Mouse (Mus musculus): ENCODE results near the gene Idi1. TPM values are rescaled to one million over a fixed set of nuclear protein-coding genes. Genes with fewer than 3 reads are reported as not detected.
"Not testable (repeated sequence)": the region's sequence is repeated elsewhere in the genome, so short reads cannot be mapped to it uniquely, and the experiment has no call there.

The Idi1 gene
- 179 and 207 TPM in 2 replicates for polyA plus RNA-seq (2014; fragmentation: Nextera tagmentation; extraction: Ambion mirVana)

DNA sequence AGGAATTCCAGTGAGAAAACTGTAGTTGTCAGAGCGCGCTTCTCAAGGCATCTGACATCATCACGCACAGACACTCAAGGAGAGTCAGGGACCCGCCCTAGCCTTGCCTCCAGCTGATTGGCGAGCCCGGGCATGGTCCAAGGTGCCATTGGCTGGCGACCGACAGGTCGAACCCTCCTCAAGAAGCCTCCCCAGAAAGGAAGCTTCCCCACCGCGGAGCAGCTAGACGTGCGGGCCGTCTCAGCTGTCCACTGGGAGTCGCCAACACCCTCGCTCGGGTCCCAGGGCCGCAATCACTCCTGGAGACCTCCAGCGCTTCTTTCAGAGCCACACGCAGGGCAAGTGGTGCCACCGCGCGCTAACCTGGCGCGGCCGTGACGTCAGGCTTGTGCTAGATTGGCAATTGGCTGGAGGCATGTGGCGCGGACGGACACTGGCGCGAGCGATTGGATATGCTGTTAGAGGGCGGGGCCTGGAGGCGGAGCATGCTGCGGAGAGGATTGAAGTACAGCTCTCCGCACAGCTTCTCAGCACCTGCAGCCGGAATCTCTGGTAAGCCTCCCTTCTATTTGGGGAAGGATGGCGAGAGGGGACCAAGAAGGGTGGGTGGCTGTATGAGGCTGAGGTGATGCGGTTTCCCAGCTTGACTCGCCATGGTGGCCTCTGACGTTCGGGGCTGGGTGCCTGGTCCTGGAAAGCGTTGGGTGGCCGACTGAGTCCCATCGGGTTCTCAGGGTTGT is at the start of gene Idi1:
Gene Idi1 (plus strand): TSS at position 57 of the 740 bp plus-strand sequence.
- Histone ChIP-seq H3K4me3 (ENCODE audit: low read depth, low read length) (peak within 1 kb of the TSS; percentile 74), H3K36me3 (ENCODE audit: control insufficient read depth, insufficient read depth, low read length) (peaks cover 12% of the 10 kb centered on the region), H3K9me3 (ENCODE audit: control insufficient read depth, low read length) (no peaks in the 10 kb centered on the region), H3K9ac (ENCODE audit: low read length) (peak within 1 kb of the TSS; percentile 79), H3K27me3 (ENCODE audit: control insufficient read depth, insufficient read depth, low read length) (no peaks in the 10 kb centered on the region), H3K4me2 (peak within 1 kb of the TSS; percentile 59), H3K27ac (ENCODE audit: low read depth, low read length) (peak within 1 kb of the TSS; percentile 96), H3K4me1 (ENCODE audit: control insufficient read depth, insufficient read depth, low read length) (peaks cover 4% of the 10 kb centered on the region)
- ATAC-seq (ENCODE audit: low FRiP score) (peak; percentile 100), DNase-seq (ENCODE audit: low spot score, missing footprints) (peak; percentile 100)
- under 1% methylated on average over 46 of the region's 46 CpGs for WGBS

GRCm38 (mm10) chr13:8838394-8838793 is 46.9 kb upstream of the Idi1 start:
- Histone ChIP-seq H3K4me2 (no peak overlapping the region), H3K27ac (ENCODE audit: low read depth, low read length) (no peak overlapping the region), H3K9ac (ENCODE audit: low read length) (no peak overlapping the region), H3K4me1 (ENCODE audit: control insufficient read depth, insufficient read depth, low read length) (no peaks in the 10 kb centered on the region), H3K36me3 (ENCODE audit: control insufficient read depth, insufficient read depth, low read length) (peaks cover 11% of the 10 kb centered on the region), H3K9me3 (ENCODE audit: control insufficient read depth, low read length) (no peaks in the 10 kb centered on the region), H3K4me3 (ENCODE audit: low read depth, low read length) (no peak overlapping the region), H3K27me3 (ENCODE audit: control insufficient read depth, insufficient read depth, low read length) (no peaks in the 10 kb centered on the region)
- ATAC-seq (ENCODE audit: low FRiP score) (no peak), DNase-seq (ENCODE audit: low spot score, missing footprints) (no peak)
- WGBS: 48% methylated on average over 3 of the region's 3 CpGs

GRCm38 (mm10) chr13:8839111-8839510 is 46.2 kb upstream of the Idi1 start:
- ATAC-seq (ENCODE audit: low FRiP score): no peak
- Histone ChIP-seq H3K4me2 (no peak overlapping the region), H3K4me1 (ENCODE audit: control insufficient read depth, insufficient read depth, low read length) (no peaks in the 10 kb centered on the region), H3K9ac (ENCODE audit: low read length) (no peak overlapping the region), H3K27me3 (ENCODE audit: control insufficient read depth, insufficient read depth, low read length) (no peaks in the 10 kb centered on the region), H3K4me3 (ENCODE audit: low read depth, low read length) (no peak overlapping the region), H3K27ac (ENCODE audit: low read depth, low read length) (no peak overlapping the region), H3K9me3 (ENCODE audit: control insufficient read depth, low read length) (no peaks in the 10 kb centered on the region), H3K36me3 (ENCODE audit: control insufficient read depth, insufficient read depth, low read length) (peaks cover 11% of the 10 kb centered on the region)
- 90% methylated on average over 10 of the region's 10 CpGs for WGBS
- DNase-seq (ENCODE audit: low spot score, missing footprints): no peak

DNA sequence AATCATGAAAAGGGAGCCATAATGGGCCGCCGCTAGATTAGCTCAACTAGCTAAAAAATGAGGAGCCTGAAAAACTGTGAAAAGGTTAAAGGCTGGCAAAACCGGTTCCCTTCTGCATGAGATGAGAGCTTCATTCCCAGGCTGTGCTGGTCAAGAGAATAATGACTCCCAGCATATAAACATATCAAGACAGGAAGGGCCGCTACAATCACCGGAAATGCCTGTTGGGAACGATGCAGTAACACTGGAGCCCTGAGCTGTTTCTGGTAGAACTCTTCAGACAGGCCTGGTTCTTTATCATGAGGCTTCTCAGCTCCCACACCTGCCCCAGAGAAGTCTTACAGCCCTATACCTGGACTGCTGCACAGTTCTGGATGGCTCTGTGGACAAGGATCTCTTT is 45.4 kb upstream of the Idi1 start:
- H3K9ac ChIP-seq (ENCODE audit: low read length): no peak overlapping the region
- no peak overlapping the region for H3K4me3 ChIP-seq (ENCODE audit: low read depth, low read length)
- no peak overlapping the region for H3K27ac ChIP-seq (ENCODE audit: low read depth, low read length)
- no peak for ATAC-seq (ENCODE audit: low FRiP score)
- DNase-seq (ENCODE audit: low spot score, missing footprints): no peak
- H3K4me1 ChIP-seq (ENCODE audit: control insufficient read depth, insufficient read depth, low read length): no peaks in the 10 kb centered on the region
- H3K4me2 ChIP-seq: no peak overlapping the region
- WGBS: 82% methylated on average over 6 of the region's 6 CpGs
- peaks cover 7% of the 10 kb centered on the region for H3K36me3 ChIP-seq (ENCODE audit: control insufficient read depth, insufficient read depth, low read length)
- no peaks in the 10 kb centered on the region for H3K27me3 ChIP-seq (ENCODE audit: control insufficient read depth, insufficient read depth, low read length)
- H3K9me3 ChIP-seq (ENCODE audit: control insufficient read depth, low read length): no peaks in the 10 kb centered on the region

- ATAC-seq (ENCODE audit: low FRiP score) (no peak), DNase-seq (ENCODE audit: low spot score, missing footprints) (no peak)
- no peaks in the 10 kb centered on the region for H3K4me1 ChIP-seq (ENCODE audit: control insufficient read depth, insufficient read depth, low read length)
- no peak overlapping the region for H3K4me2 ChIP-seq
- H3K27me3 ChIP-seq (ENCODE audit: control insufficient read depth, insufficient read depth, low read length): no peaks in the 10 kb centered on the region
- WGBS: 84% methylated on average over 2 of the region's 2 CpGs
- no peaks in the 10 kb centered on the region for H3K9me3 ChIP-seq (ENCODE audit: control insufficient read depth, low read length)
- no peak overlapping the region for H3K27ac ChIP-seq (ENCODE audit: low read depth, low read length)
- H3K4me3 ChIP-seq (ENCODE audit: low read depth, low read length): no peak overlapping the region
- no peak overlapping the region for H3K9ac ChIP-seq (ENCODE audit: low read length)
- peaks cover 9% of the 10 kb centered on the region for H3K36me3 ChIP-seq (ENCODE audit: control insufficient read depth, insufficient read depth, low read length)
Observed at GRCm38 (mm10) chr13:8840941-8841340, 44.4 kb upstream of the Idi1 start.

- WGBS: 94% methylated on average over 7 of the region's 7 CpGs
- H3K27me3 ChIP-seq (ENCODE audit: control insufficient read depth, insufficient read depth, low read length); H3K27ac ChIP-seq (ENCODE audit: low read depth, low read length); DNase-seq (ENCODE audit: low spot score, missing footprints); H3K9me3 ChIP-seq (ENCODE audit: control insufficient read depth, low read length); H3K9ac ChIP-seq (ENCODE audit: low read length); H3K4me2 ChIP-seq; ATAC-seq (ENCODE audit: low FRiP score); H3K4me1 ChIP-seq (ENCODE audit: control insufficient read depth, insufficient read depth, low read length); H3K36me3 ChIP-seq (ENCODE audit: control insufficient read depth, insufficient read depth, low read length); H3K4me3 ChIP-seq (ENCODE audit: low read depth, low read length): not testable (repeated sequence)
Observed at GRCm38 (mm10) chr13:8841846-8842245, 43.5 kb upstream of the Idi1 start.

DNA sequence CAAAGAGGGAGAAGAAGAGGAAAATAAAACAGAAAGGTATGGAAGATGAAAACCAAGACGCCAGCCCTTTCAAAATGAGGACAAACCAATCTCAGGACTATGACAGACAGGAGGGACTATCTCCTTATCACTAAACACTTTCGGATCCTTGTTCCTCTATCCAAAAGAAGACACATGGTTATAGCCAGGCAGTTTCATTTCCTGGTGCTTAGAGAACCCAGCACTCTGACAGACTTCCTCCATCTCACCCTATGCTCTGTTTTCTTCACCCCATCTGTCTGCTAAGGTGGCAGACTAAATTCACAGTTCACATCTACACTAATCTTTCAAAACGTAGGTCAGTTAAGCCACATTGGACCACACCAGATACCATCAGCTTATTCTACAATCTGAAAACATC is 43.0 kb upstream of the Idi1 start:
- Histone ChIP-seq H3K27ac (ENCODE audit: low read depth, low read length) (no peak overlapping the region), H3K9ac (ENCODE audit: low read length) (no peak overlapping the region), H3K9me3 (ENCODE audit: control insufficient read depth, low read length) (no peaks in the 10 kb centered on the region), H3K4me3 (ENCODE audit: low read depth, low read length) (no peak overlapping the region), H3K36me3 (ENCODE audit: control insufficient read depth, insufficient read depth, low read length) (peaks cover 11% of the 10 kb centered on the region), H3K4me2 (no peak overlapping the region), H3K4me1 (ENCODE audit: control insufficient read depth, insufficient read depth, low read length) (no peaks in the 10 kb centered on the region), H3K27me3 (ENCODE audit: control insufficient read depth, insufficient read depth, low read length) (no peaks in the 10 kb centered on the region)
- DNase-seq (ENCODE audit: low spot score, missing footprints) (no peak), ATAC-seq (ENCODE audit: low FRiP score) (no peak)
- 93% methylated on average over 3 of the region's 3 CpGs for WGBS

DNA sequence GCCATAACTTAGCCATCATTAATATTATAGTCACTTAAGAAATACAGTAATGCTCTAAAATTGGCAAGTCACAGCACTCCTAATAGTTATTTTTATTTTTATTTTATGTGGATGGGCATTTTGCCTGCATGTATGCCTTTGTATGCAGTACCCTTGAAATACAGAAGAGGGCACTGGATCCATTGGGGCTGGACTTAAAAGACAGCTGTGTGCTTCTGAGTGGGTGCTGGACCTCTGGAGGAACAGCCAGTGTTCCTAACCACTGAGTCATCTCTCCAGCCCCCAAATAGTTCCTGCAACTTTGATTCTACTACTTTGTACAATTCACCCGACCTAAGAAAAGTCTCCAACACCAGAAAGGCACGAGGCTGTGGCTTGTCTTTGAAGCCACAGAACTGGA is 37.6 kb upstream of the Idi1 start:
- H3K4me2 ChIP-seq: no peak overlapping the region
- H3K36me3 ChIP-seq (ENCODE audit: control insufficient read depth, insufficient read depth, low read length): peaks cover 8% of the 10 kb centered on the region; the same call in 1 of the 2 replicates
- H3K27ac ChIP-seq (ENCODE audit: low read depth, low read length): no peak overlapping the region
- DNase-seq (ENCODE audit: low spot score, missing footprints): no peak
- no peaks in the 10 kb centered on the region for H3K27me3 ChIP-seq (ENCODE audit: control insufficient read depth, insufficient read depth, low read length)
- no peak overlapping the region for H3K4me3 ChIP-seq (ENCODE audit: low read depth, low read length)
- no peaks in the 10 kb centered on the region for H3K4me1 ChIP-seq (ENCODE audit: control insufficient read depth, insufficient read depth, low read length)
- H3K9me3 ChIP-seq (ENCODE audit: control insufficient read depth, low read length): no peaks in the 10 kb centered on the region
- ATAC-seq (ENCODE audit: low FRiP score): no peak
- H3K9ac ChIP-seq (ENCODE audit: low read length): no peak overlapping the region
- 57% methylated on average over 2 of the region's 2 CpGs for WGBS

DNA sequence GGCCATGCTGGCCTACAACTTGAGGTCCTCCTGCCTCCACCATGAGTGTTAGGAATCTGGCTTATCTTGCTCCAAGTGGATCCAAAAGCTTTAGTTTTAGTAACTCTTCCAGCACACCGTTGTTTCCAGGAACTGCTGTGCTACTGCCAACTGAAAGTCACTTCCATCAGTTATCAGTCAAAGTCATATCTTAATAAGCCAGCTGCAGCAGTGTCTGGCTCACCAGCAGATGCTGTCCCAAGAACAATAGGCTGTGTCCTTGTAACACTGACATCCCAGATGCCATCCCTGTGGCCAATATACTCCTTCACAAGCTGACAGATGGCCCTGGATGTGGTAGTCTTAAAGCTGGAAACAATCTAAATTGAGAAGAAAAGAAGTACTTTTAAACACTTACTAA is 36.0 kb upstream of the Idi1 start:
- no peaks in the 10 kb centered on the region for H3K27me3 ChIP-seq (ENCODE audit: control insufficient read depth, insufficient read depth, low read length)
- 77% methylated on average over 1 of the region's 1 CpGs for WGBS
- ATAC-seq (ENCODE audit: low FRiP score) (no peak), DNase-seq (ENCODE audit: low spot score, missing footprints) (no peak)
- H3K27ac ChIP-seq (ENCODE audit: low read depth, low read length): no peak overlapping the region
- no peaks in the 10 kb centered on the region for H3K4me1 ChIP-seq (ENCODE audit: control insufficient read depth, insufficient read depth, low read length)
- H3K9me3 ChIP-seq (ENCODE audit: control insufficient read depth, low read length): no peaks in the 10 kb centered on the region
- H3K4me3 ChIP-seq (ENCODE audit: low read depth, low read length): no peak overlapping the region
- H3K4me2 ChIP-seq: no peak overlapping the region
- H3K9ac ChIP-seq (ENCODE audit: low read length): no peak overlapping the region
- H3K36me3 ChIP-seq (ENCODE audit: control insufficient read depth, insufficient read depth, low read length): peaks cover 8% of the 10 kb centered on the region; the same call in 1 of the 2 replicates

Measured in midbrain, embryonic 11.5 days (tissue).